Mouse (Mus musculus) neural tube, embryonic 14.5 days (tissue): ENCODE data around the gene Etv6. TPM values are rescaled to one million over a fixed set of nuclear protein-coding genes. Genes with fewer than 3 reads are reported as not detected.

Experiments used
- ATAC-seq: fragments of 200-750 bp; cut with Nextera tagmentation; 2 replicates; pipeline ENCODE4 v1.8.0; 2017; ENCODE audit warnings: low read depth, mild to moderate bottlenecking, moderate TSS enrichment, moderate library complexity
- H3K27ac ChIP-seq: fragments of 300-500 bp; sonication (generic); 2 replicates; pipeline ENCODE4 v1.5.1; 2014; ENCODE audit warnings: low read depth, mild to moderate bottlenecking, control low read depth, low read length, moderate library complexity, mixed read lengths
- H3K27me3 ChIP-seq: fragments of 300-500 bp; sonication (generic); 2 replicates; pipeline ENCODE4 v1.6.1; 2014; ENCODE audit warnings: low read length; ENCODE audit not compliant: control insufficient read depth, insufficient read depth
- H3K36me3 ChIP-seq: fragments of 300-500 bp; sonication (generic); 2 replicates; pipeline ENCODE4 v1.6.1; 2014; ENCODE audit warnings: low read length, mixed read lengths; ENCODE audit not compliant: control insufficient read depth, insufficient read depth
- H3K4me1 ChIP-seq: fragments of 300-500 bp; sonication (generic); 2 replicates; pipeline ENCODE4 v1.6.1; 2014; ENCODE audit warnings: low read length; ENCODE audit not compliant: control insufficient read depth, insufficient read depth
- H3K4me2 ChIP-seq: fragments of 300-500 bp; sonication (generic); 2 replicates; pipeline ENCODE4 v1.6.1; 2014; ENCODE audit warnings: mild to moderate bottlenecking, low read depth, low read length, control low read depth
- H3K4me3 ChIP-seq: fragments of 300-500 bp; sonication (generic); 2 replicates; pipeline ENCODE4 v1.5.1; 2014; ENCODE audit warnings: low read depth, low read length, control low read depth, mixed read lengths
- H3K9ac ChIP-seq: fragments of 300-500 bp; sonication (generic); replicated peaks from 2 replicates; pipeline ENCODE4 v1.6.1; 2014; ENCODE audit warnings: low read depth, mild to moderate bottlenecking, control low read depth, low read length, mixed read lengths
- H3K9me3 ChIP-seq: fragments of 300-500 bp; sonication (generic); 2 replicates; pipeline ENCODE4 v1.6.1; 2016; ENCODE audit warnings: low read length; ENCODE audit not compliant: control insufficient read depth
- WGBS: fragments of 180-500 bp; shearing (Covaris S2); extraction: QIAGEN DNeasy Blood & Tissue Kit; methylation state at CpG from one replicate; pipeline ENCODE4 v1.1.7; 2014; 5-methylcytosine and 5-hydroxymethylcytosine counted together
- polyA plus RNA-seq: library from polyadenylated mRNA; unstranded; fragments of >200 nt; fragmentation: Nextera tagmentation; extraction: Ambion mirVana; gene quantifications from 2 replicates; pipeline ENCODE4 v1.2.1, GENCODE M21; 2014

The Etv6 gene
- polyA plus RNA-seq, 1 experiment from 2014 or later, result 5.8 TPM

GRCm38 (mm10) chr6:134089671-134090377, 54.3 kb downstream of the Etv6 start:
- Histone ChIP-seq H3K9ac (no peak overlapping the region), H3K36me3 (no peaks in the 10 kb centered on the region), H3K4me1 (no peaks in the 10 kb centered on the region), H3K4me2 (no peak overlapping the region), H3K4me3 (no peak overlapping the region), H3K9me3 (no peaks in the 10 kb centered on the region), H3K27me3 (no peaks in the 10 kb centered on the region), H3K27ac (no peak overlapping the region)
- ATAC-seq, result no peak
- WGBS, result 80% methylated on average over 7 of the region's 7 CpGs

DNA sequence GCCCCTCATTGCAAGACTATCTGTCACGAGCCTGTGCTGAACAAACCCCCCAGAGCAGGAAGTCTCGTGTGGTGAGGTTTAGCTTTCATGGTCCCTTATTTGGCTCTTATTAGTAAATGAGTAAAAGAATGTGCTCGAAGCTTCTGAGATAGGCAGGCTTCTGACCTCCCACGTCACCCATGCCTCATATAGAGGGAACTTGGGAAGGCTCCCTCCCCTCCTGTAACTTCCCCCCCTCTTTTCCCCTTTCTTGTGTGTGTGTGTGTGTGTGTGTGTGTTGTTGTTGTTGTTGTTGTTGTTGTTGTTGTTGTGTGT, 54.8 kb downstream of the Etv6 start:
- Histone ChIP-seq H3K27me3 (no peaks in the 10 kb centered on the region), H3K9me3 (no peaks in the 10 kb centered on the region), H3K36me3 (no peaks in the 10 kb centered on the region), H3K4me3 (no peak overlapping the region), H3K9ac (no peak overlapping the region), H3K4me2 (no peak overlapping the region), H3K4me1 (no peaks in the 10 kb centered on the region), H3K27ac (no peak overlapping the region)
- WGBS, result 86% methylated on average over 4 of the region's 4 CpGs
- no peak for ATAC-seq

- no peaks in the 10 kb centered on the region for H3K36me3 ChIP-seq
- H3K4me1 ChIP-seq, result 0 out of 2 replicates have a peak, but pooled peaks cover 2% of the 10 kb centered on the region
- H3K4me2 ChIP-seq, result no peak overlapping the region
- no peaks in the 10 kb centered on the region for H3K9me3 ChIP-seq
- H3K27ac ChIP-seq, result no peak overlapping the region
- ATAC-seq, result no peak
- H3K4me3 ChIP-seq, result no peak overlapping the region
- 89% methylated on average over 4 of the region's 4 CpGs for WGBS
- H3K9ac ChIP-seq, result no peak overlapping the region
- no peaks in the 10 kb centered on the region for H3K27me3 ChIP-seq
Observed at GRCm38 (mm10) chr6:134090875-134091274, 55.4 kb downstream of the Etv6 start.

- WGBS, result 66% methylated on average over 8 of the region's 8 CpGs
- H3K4me3 ChIP-seq, result no peak overlapping the region
- no peaks in the 10 kb centered on the region for H3K27me3 ChIP-seq
- 0 out of 2 replicates have a peak, but pooled peaks cover 3% of the 10 kb centered on the region for H3K4me1 ChIP-seq
- ATAC-seq, result no peak
- H3K4me2 ChIP-seq, result no peak overlapping the region
- H3K36me3 ChIP-seq, result no peaks in the 10 kb centered on the region
- H3K9ac ChIP-seq, result no peak overlapping the region
- H3K9me3 ChIP-seq, result no peaks in the 10 kb centered on the region
- no peak overlapping the region for H3K27ac ChIP-seq
Observed at GRCm38 (mm10) chr6:134091398-134091801, 55.9 kb downstream of the Etv6 start.

DNA sequence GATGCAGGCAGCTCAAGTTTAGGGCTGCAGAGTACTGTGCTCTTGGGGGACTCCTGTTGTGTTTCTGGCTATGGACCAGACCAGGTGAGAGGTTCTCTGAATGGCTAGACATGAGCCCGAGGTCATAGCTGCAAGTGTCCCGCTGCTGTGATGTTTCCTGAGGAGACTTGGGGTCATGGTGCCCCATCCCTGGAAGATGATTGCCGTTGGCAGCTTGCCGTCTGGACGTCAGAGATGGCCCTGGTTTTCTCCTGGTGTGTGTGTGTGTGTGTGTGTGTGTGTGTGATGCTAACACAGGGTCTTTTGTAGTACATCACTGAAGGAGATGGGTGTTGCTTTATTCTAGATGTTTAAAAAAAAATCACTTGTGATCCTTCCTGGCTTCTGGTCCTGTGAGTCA, 58.6 kb downstream of the Etv6 start:
- no peak for ATAC-seq
- Histone ChIP-seq H3K9me3 (no peaks in the 10 kb centered on the region), H3K9ac (no peak overlapping the region), H3K4me2 (no peak overlapping the region), H3K27me3 (no peaks in the 10 kb centered on the region), H3K4me3 (no peak overlapping the region), H3K36me3 (no peaks in the 10 kb centered on the region), H3K27ac (no peak overlapping the region), H3K4me1 (0 out of 2 replicates have a peak, but pooled peaks cover 3% of the 10 kb centered on the region)
- 93% methylated on average over 5 of the region's 5 CpGs for WGBS

GRCm38 (mm10) chr6:134094620-134095019, 59.1 kb downstream of the Etv6 start:
- Histone ChIP-seq H3K27ac (no peak overlapping the region), H3K9me3 (no peaks in the 10 kb centered on the region), H3K4me3 (no peak overlapping the region), H3K27me3 (no peaks in the 10 kb centered on the region), H3K36me3 (no peaks in the 10 kb centered on the region), H3K4me2 (no peak overlapping the region), H3K9ac (no peak overlapping the region), H3K4me1 (0 out of 2 replicates have a peak, but pooled peaks cover 3% of the 10 kb centered on the region)
- ATAC-seq, result no peak
- 94% methylated on average over 8 of the region's 8 CpGs for WGBS

- WGBS, result 84% methylated on average over 4 of the region's 4 CpGs
- Histone ChIP-seq H3K36me3 (no peaks in the 10 kb centered on the region), H3K9ac (no peak overlapping the region), H3K4me1 (0 out of 2 replicates have a peak, but pooled peaks cover 3% of the 10 kb centered on the region), H3K9me3 (no peaks in the 10 kb centered on the region), H3K4me2 (no peak overlapping the region), H3K4me3 (no peak overlapping the region), H3K27ac (no peak overlapping the region), H3K27me3 (no peaks in the 10 kb centered on the region)
- no peak; the same call in 1 of the 2 replicates for ATAC-seq
Observed at GRCm38 (mm10) chr6:134095582-134095981, 60.1 kb downstream of the Etv6 start.

- no peaks in the 10 kb centered on the region for H3K36me3 ChIP-seq
- H3K27ac ChIP-seq, result no peak overlapping the region
- H3K4me3 ChIP-seq, result no peak overlapping the region
- ATAC-seq, result no peak
- WGBS, result 88% methylated on average over 11 of the region's 11 CpGs
- H3K9ac ChIP-seq, result no peak overlapping the region
- H3K4me2 ChIP-seq, result no peak overlapping the region
- no peaks in the 10 kb centered on the region for H3K9me3 ChIP-seq
- no peaks in the 10 kb centered on the region for H3K27me3 ChIP-seq
- H3K4me1 ChIP-seq, result 0 out of 2 replicates have a peak, but pooled peaks cover 3% of the 10 kb centered on the region
Observed at GRCm38 (mm10) chr6:134099976-134100743, 64.7 kb downstream of the Etv6 start.

DNA sequence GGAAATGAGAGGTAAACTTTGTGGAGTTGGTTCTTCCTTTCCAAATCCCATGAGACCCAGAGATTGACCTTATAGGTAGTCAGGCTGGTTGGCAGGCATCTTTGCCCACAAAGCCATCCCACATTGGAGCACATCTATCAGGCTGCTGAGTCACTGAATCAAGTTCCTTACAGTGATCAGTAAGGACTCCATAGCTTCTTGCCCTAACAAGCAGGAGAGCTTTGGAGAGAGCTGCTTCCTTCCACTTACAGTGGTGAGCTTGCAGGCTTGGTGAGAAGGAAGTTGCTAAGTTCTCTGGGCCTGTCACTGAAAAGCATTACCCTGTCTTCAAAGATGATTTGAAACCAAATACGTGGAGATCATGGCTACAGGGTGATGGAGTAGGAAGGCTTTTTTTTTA, 66.9 kb downstream of the Etv6 start:
- WGBS, result 93% methylated on average over 1 of the region's 1 CpGs
- H3K4me2 ChIP-seq, result no peak overlapping the region
- no peaks in the 10 kb centered on the region for H3K27me3 ChIP-seq
- no peak overlapping the region for H3K4me3 ChIP-seq
- H3K36me3 ChIP-seq, result no peaks in the 10 kb centered on the region
- no peaks in the 10 kb centered on the region for H3K4me1 ChIP-seq
- H3K9me3 ChIP-seq, result no peaks in the 10 kb centered on the region
- no peak overlapping the region for H3K9ac ChIP-seq
- no peak for ATAC-seq
- H3K27ac ChIP-seq, result no peak overlapping the region
